Mouse (Mus musculus): Measurements from ENCODE around the gene Crat.

Crat gene

DNA sequence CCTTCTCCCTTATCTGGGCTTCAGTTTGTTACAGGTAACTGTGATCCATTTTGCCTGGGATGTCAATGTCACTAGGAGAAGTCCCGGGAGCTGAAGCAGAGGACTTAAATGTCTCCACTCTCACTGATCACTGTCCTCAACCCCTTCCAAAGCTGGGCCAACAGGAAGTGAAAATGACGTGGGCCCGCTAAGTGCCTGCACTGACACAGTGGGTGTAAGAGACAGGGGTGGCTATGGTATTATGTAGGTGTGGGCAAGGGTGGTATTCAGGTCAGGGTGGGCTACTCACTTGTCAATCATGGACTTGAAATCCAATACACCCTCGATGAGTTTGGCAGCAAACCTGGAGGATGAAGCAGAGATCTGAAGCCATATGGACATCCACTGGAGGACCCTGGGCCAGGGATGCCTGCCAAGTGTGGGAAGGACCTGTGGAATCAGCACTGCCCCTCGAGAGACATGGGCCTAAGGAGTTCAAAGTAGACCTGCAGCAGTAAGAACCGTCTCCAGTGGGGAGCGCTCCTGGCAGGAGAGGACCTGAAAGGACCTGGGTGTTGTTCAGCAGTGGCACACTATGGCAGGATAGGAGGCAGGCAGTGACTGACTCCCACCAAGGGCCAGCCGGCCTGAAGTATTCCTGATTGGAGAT lies 7.0 kb downstream of the Crat start:
- no peak for DNase-seq (ENCODE audit: low spot score in 2 of 2)

DNA sequence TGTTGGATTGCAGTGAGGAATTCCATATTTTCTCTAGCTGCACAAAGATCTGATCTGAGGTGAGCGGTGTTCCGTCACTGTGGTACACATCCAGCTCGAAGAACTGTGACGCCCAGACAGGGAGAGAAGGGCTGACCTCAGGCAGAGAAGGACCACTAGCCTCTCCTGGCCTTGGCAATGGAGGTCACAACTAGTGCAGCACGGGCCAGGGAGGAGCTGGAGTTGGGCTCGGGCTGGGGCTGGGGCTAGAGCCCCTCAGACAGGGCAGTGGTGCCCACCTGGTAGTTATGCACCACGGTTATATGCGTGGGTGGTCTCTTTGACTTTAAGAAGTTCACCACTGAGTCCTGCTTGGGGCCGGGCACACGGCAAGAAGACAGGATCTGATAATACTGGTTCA lies 7.8 kb downstream of the Crat start:
- no peak for DNase-seq (ENCODE audit: low spot score in 2 of 2)

- no peak for DNase-seq (ENCODE audit: low spot score in 2 of 2)
Measured at GRCm38 (mm10) chr2:30407221-30407620, 8.4 kb downstream of the Crat start.

DNA sequence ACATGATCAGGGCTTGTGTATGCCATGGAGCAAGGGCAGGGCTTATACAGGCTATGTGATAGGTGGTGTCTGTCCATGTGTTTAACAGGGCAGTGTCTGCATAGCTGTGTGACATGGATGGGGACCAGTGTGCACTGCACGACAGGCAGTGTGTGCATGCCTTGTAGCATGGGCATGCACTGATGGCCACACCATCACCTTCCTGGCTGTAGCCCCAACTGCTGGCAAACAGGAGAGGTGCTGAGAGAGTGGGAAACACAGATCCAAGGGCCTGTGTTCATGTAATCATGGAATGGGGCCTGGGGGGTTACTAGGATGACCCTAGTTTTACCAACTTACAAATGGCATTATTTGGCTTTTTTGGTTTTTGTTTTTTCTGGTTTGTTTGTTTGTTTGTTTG lies 11.7 kb downstream of the Crat start:
- no peak for DNase-seq (ENCODE audit: low spot score in 2 of 2)

DNA sequence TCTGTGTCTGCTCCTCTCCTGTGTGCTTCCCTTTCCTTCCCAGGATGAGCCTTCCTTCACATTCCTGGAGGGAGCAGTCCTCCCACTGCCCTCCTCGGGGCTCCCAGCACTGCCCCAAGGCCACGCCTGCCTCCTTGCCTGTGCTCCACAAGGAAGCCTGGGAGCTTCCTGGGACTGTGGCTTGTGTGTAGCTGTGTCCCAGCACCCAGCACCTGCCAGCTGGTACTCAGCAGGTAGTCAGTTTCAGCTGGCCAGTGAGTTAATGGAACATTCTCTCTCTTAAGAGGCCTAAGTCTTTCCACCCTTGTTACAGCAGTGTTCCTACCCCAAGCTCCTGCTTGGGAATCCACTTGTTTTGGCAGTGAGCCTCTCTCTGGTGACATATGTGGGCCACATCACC lies 12.8 kb downstream of the Crat start:
- no peak for DNase-seq (ENCODE audit: low spot score in 2 of 2)

GRCm38 (mm10) chr2:30402351-30402826 lies 13.2 kb downstream of the Crat start:
- no peak for DNase-seq (ENCODE audit: low spot score in 2 of 2)

- DNase-seq (ENCODE audit: low spot score in 2 of 2), result no peak
Measured at GRCm38 (mm10) chr2:30401581-30401980, 14.0 kb downstream of the Crat start.

DNA sequence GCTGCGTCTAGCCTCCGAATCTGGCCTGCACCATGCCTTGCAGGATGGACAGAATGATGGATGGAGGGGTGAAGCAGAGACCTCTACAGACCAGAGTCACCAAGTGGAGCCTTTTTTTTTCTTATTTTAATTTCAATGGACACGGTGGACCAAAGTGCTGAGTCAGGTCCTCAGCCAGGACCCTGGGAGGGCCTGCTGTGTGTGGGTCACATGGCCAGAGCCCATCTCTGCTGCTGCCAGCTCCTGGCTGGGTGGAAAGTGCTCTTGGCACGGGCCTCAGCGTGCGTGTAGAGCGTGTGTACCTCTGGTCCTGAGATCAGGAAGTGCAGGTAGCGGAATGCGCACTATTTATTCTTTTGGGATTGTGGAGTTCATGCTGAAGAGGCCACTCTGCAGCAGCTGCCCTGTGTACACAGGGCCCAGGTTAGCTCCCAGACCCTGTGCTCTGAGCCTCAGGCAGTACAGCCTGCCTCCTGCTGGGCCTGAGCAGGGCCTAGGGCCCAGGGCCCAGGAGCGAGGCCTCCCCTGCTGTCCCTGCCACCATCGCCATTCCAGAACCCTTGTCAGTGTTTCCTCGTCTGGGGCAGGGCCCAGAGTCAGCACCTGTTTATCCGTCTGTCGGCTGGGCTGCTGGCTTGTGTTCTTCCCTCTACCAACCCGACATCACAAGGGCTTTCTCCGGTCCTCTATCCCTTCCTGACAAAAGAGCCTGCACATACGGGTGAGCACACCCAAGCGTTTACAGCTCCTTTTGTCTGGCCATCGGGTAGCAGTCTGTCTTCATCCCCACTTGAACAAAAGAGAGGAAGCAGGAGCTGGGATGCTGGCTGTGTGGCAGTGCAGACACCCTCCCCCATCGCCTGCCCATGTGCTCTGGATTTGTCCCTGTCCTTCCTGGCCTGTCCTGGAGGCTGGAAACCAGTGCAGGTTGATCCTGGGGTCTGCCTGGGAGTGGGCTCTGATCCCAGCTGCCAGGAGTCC lies 16.1 kb downstream of the Crat start:
- no peak for DNase-seq (ENCODE audit: low spot score in 2 of 2)

DNA sequence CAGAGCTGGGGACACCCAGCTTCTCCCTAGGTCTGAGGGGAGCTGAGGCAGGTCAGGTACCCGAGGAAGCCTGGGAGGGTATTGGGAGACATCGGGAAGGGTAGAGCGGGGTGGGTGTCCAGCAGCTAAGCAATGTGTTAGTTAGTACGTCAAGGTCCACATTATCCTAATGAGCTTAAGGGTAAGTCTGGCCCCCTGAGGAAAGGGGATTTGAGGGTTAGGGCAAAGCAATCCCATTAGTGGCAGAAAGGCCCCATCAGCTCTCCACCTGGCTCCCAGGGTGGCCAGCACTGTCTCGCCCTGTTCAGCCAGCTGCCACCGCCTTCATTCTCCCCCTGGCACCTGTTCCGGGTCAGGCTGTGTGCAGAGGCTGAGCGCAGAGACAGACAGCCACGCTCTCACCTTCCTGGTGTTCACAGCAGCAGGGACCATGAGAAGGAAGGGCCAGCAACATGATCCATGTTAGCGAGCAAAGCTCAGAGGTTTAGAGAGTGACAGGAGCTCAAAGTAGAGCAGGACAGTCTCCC lies 17.6 kb downstream of the Crat start:
- DNase-seq (ENCODE audit: low spot score in 2 of 2), result no peak

DNA sequence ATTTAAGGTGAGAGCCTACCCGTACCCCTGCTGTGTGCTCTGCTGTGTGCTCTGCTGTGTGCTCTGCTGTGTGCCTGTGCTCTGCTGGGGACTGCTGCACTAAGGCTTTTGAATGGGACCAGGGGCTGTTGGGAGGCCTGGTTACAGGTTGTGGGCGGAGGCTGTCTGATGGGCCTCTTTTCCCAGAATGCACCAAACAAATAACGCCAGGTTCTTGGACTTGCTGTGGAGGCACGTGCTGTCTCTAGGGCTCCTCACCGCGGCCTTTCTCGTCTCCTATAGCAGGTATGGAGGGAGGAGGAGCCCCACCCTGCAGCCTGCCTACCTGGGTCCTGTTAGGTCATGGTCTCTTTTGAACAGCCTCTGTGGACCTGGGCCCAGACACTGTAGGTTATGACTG lies 19.4 kb downstream of the Crat start:
- DNase-seq (ENCODE audit: low spot score in 2 of 2), result no peak

GRCm38 (mm10) chr2:30395757-30396156 lies 19.9 kb downstream of the Crat start:
- DNase-seq (ENCODE audit: low spot score in 2 of 2), result no peak

DNA sequence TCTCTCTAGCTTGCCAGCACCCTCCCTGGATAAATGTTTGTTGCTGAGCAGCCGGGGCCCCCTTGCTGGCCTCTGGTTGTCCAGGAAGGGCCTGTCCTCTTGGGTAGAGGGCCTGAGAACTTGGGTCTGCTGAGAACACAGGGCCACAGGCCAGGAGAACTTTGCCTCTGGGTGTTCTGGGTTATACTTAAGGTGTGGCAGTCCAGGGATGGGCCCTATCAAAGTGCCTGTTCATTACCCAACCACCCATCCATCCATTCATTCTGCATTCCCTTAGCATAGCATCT lies 22.3 kb downstream of the Crat start:
- no peak for DNase-seq (ENCODE audit: low spot score in 2 of 2)

- DNase-seq (ENCODE audit: low spot score in 2 of 2), result peak in 1 of 2 experiments; percentile 64
Measured at GRCm38 (mm10) chr2:30392577-30393369, 22.8 kb downstream of the Crat start.

GRCm38 (mm10) chr2:30392114-30392576 lies 23.5 kb downstream of the Crat start, which contains the start of gene Dolpp1:
Gene Dolpp1 (plus strand): TSS chr2:30392254.
- DNase-seq (ENCODE audit: low spot score in 2 of 2), result peak; percentile 90 to 92

GRCm38 (mm10) chr2:30389000-30389399 lies 26.6 kb downstream of the Crat start:
- no peak for DNase-seq (ENCODE audit: low spot score in 2 of 2)

DNA sequence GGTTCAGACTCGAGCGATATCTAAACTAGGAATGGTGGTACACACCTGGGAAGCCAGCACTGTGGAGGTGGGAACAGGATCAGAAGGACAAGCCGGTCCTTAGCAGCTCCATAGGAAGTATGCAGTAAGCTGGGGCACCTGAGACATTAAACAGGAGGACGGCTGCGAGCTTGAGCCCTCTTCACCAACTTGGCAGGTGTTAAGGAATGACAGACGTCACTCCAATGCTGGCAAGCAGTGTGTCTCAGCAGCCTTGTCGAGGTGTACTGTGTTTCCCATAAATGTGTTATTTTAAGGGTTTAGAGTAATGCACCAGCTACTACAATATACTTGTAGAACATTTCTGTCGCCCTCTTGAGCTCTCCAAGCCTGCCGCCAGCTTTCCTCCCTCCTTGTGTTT lies 28.7 kb downstream of the Crat start:
- DNase-seq (ENCODE audit: low spot score in 2 of 2), result no peak

GRCm38 (mm10) chr2:30385591-30385990 lies 30.0 kb downstream of the Crat start:
- DNase-seq (ENCODE audit: low spot score in 2 of 2), result no peak

DNA sequence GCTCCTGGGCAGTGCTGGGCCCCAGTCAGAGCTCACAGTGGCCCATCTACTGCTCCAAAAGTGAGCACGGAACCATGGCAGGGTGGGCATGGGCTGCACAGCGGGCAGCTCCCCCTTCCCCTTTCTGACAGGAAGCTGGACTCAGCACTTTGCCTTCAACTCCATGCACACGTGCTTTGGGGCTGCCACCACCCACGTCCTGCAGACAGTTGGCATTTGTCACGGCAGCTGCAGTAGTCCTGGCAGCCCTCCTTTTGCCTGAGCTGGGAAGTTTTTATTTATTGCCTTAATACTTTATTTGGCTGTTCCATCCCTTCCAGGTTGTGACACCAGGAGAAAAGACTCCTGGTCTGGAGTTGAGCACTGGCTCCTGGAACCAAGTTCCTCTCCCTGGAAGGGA lies 30.8 kb downstream of the Crat start:
- DNase-seq (ENCODE audit: low spot score in 2 of 2), result no peak

DNA sequence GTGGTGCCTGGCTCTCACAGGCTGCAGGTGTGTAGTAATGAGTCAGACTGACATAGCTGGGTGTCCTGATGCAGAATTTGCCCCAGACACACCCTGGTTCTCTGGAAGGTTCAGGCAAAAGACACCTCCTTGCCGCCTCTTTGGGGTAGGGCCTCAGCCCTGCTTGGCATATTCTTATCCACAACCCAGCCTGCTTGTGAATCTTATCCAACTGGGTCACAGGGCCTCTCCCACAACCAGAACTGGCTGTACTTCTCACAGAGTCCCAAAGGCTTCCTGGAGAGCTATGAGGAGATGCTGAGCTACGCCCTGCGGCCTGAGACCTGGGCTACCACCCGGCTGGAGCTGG lies 34.3 kb downstream of the Crat start:
- DNase-seq (ENCODE audit: low spot score in 2 of 2), result no peak

GRCm38 (mm10) chr2:30380564-30381376 lies 34.8 kb downstream of the Crat start:
- no peak for DNase-seq (ENCODE audit: low spot score in 2 of 2)

DNA sequence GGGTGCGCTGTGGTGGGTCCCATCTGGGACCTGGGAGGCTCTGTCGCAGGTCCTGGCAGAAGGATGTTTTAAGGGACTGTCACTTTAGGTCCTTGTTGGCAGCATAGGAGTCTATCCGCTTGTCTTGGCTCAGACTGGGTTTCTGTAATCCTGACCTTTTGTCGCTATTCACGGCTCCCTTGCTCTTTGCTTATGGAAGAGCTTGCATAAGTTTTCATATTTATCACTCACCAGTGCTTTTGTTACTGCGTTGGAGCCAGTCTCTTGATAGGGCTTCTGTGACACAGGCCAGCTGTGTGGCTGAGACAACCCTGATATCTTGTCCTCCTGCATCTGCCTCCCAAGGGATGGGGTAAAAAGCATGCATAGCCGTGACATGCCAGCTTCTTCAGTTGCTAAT lies 36.3 kb downstream of the Crat start:
- DNase-seq (ENCODE audit: low spot score in 2 of 2), result no peak

All from spleen, postnatal 14 days (tissue).